Mouse (Mus musculus) liver, embryonic 14 days (tissue): ENCODE results near the gene Tmeff1. TPM values are rescaled to one million over a fixed set of nuclear protein-coding genes. Genes with fewer than 3 reads are reported as not detected.

ENCODE experiments used
- polyA plus RNA-seq: library from polyadenylated mRNA; depleted of rRNA; stranded (reverse); fragments of >200 nt; gene quantifications from 2 replicates; pipeline ENCODE4 v1.2.3, GENCODE M21; 2012; rRNA removed

The Tmeff1 gene
- polyA plus RNA-seq = 1.5 and 1.8 TPM in 2 replicates

GRCm38 (mm10) chr4:48584421-48585240 is at the start of gene Tmeff1:
Gene Tmeff1 (plus strand): TSS chr4:48585174.

GRCm38 (mm10) chr4:48539841-48540575 is 45.0 kb upstream of the Tmeff1 start, which contains the start of gene Msantd3:
Gene Msantd3 (plus strand): TSS chr4:48539935.

GRCm38 (mm10) chr4:48663271-48663670 is 78.3 kb downstream of the Tmeff1 start, which contains the start of gene Cavin4:
Gene Cavin4 (plus strand): TSS chr4:48663514.

Other genes starting within 250 kb of the Tmeff1 start
- 10.0 and 12.5 TPM in 2 replicates for gene Tex10, start 111.7 kb upstream of the Tmeff1 start, polyA plus RNA-seq
- 1.8 and 2.1 TPM in 2 replicates for gene Msantd3, start 45.2 kb upstream of the Tmeff1 start, polyA plus RNA-seq
- 0.03 and 0.23 TPM in 2 replicates for gene Cavin4, start 78.3 kb downstream of the Tmeff1 start, polyA plus RNA-seq